Mouse (Mus musculus) heart, postnatal 25 days (tissue): ENCODE data around the gene Btnl1. TPM values are rescaled to one million over a fixed set of nuclear protein-coding genes. Genes with fewer than 3 reads are reported as not detected.
A peak's percentile ranks its signal among the peaks of the same experiment; 100 is the strongest.

Source experiments
- DNase-seq: peaks from one replicate; pipeline ENCODE4 v3.0.0; 2022; ENCODE audit warnings: low spot score
- intact Hi-C: fragments of 180-260 bp; cut with DNase I; formaldehyde crosslinking; loops from one replicate; pipeline ENCODE4 v1.15.1; 2025
- total RNA-seq, 2 experiments: library from RNA; stranded (reverse); gene quantifications; 2 replicates each; pipeline ENCODE4 v1.2.3; 2021

Gene Btnl1
- total RNA-seq, 2 experiments from 2014 or later: not detected

GRCm38 (mm10) chr17:34381876-34382275 is 4.9 kb downstream of the Btnl1 start:
- intact Hi-C loops: no loop called here
- no peak for DNase-seq

GRCm38 (mm10) chr17:34383212-34383611 is 6.3 kb downstream of the Btnl1 start:
- DNase-seq: no peak
- intact Hi-C loops: no loop called here

GRCm38 (mm10) chr17:34384699-34385098 is 7.8 kb downstream of the Btnl1 start:
- intact Hi-C loops: no loop called here

GRCm38 (mm10) chr17:34386656-34387055 is 9.7 kb downstream of the Btnl1 start:
- no peak for DNase-seq
- intact Hi-C loops: no loop called here

More at GRCm38 (mm10) chr17:34384699-34385098, 7.8 kb downstream of the Btnl1 start:
- no peak for DNase-seq

GRCm38 (mm10) chr17:34388513-34388912 is 11.6 kb downstream of the Btnl1 start:
- DNase-seq: no peak
- intact Hi-C loops: no loop called here

- intact Hi-C loops: no loop called here
- DNase-seq: no peak
These were observed 14.6 kb downstream of the Btnl1 start for GRCm38 (mm10) chr17:34391507-34391906.

GRCm38 (mm10) chr17:34392321-34392720 is 15.4 kb downstream of the Btnl1 start:
- peak; percentile 4 for DNase-seq

GRCm38 (mm10) chr17:34397357-34397756 is 20.4 kb downstream of the Btnl1 start:
- intact Hi-C loops: no loop called here
- DNase-seq: no peak

More at GRCm38 (mm10) chr17:34392321-34392720, 15.4 kb downstream of the Btnl1 start:
- intact Hi-C loops: no loop called here

GRCm38 (mm10) chr17:34398058-34398710 is 21.3 kb downstream of the Btnl1 start:
- intact Hi-C loops: no loop called here
- DNase-seq: peak; percentile 8

- intact Hi-C loops: no loop called here
These were observed 21.9 kb downstream of the Btnl1 start, which contains the start of gene BC051142 for GRCm38 (mm10) chr17:34398711-34399393. TSS of gene BC051142 (plus strand) at chr17:34398820.

GRCm38 (mm10) chr17:34399394-34399715 is 22.4 kb downstream of the Btnl1 start:
- DNase-seq: no peak
- intact Hi-C loops: no loop called here

More at GRCm38 (mm10) chr17:34398711-34399393, 21.9 kb downstream of the Btnl1 start, which contains the start of gene BC051142:
- peak; percentile 53 for DNase-seq

- intact Hi-C loops: loop anchor here (5.0 kb wide), 1 partner anchor 159 kb away; no protein-coding TSS in a partner anchor
These were observed 34.2 kb downstream of the Btnl1 start for GRCm38 (mm10) chr17:34411117-34411516.

GRCm38 (mm10) chr17:34420014-34420413 is 43.1 kb downstream of the Btnl1 start:
- no peak for DNase-seq
- intact Hi-C loops: no loop called here

More at GRCm38 (mm10) chr17:34411117-34411516, 34.2 kb downstream of the Btnl1 start:
- DNase-seq: peak; percentile 7

GRCm38 (mm10) chr17:34427597-34427996 is 50.7 kb downstream of the Btnl1 start:
- intact Hi-C loops: no loop called here
- no peak for DNase-seq

Other genes with a start within 250 kb of the Btnl1 start
- gene H2-DMb2, start 233.8 kb upstream of the Btnl1 start, total RNA-seq: 1 to 10 TPM in 1 of 2 experiments, under 1 TPM in 1; 0.91 to 1.6 TPM
- 1 to 10 TPM; 1.1 to 1.3 TPM for gene H2-DMb1, start 224.1 kb upstream of the Btnl1 start, total RNA-seq
- 1 to 10 TPM; 3.9 to 5.5 TPM for gene Tap1, start 189.6 kb upstream of the Btnl1 start, total RNA-seq
- 1 to 10 TPM; 5.4 to 8.5 TPM for gene Psmb9, start 189.4 kb upstream of the Btnl1 start, total RNA-seq
- 10 to 100 TPM in 1 of 2 experiments, 1 to 10 TPM in 1; 9.7 to 11.8 TPM for gene Psmb8, start 179.4 kb upstream of the Btnl1 start, total RNA-seq
- gene Tap2, start 173.6 kb upstream of the Btnl1 start, total RNA-seq: 10 to 100 TPM; 21.2 to 22.0 TPM
- 1 to 10 TPM in 1 of 2 experiments, under 1 TPM in 1; 0.70 to 1.5 TPM for gene H2-Ob, start 138.2 kb upstream of the Btnl1 start, total RNA-seq
- gene H2-Ab1, start 119.4 kb upstream of the Btnl1 start, total RNA-seq: 10 to 100 TPM in 1 of 2 experiments, 1 to 10 TPM in 1; 9.2 to 12.6 TPM
- gene H2-Aa, start 89.3 kb upstream of the Btnl1 start, total RNA-seq: 10 to 100 TPM; 13.9 to 14.3 TPM
- gene H2-Eb1, start 71.3 kb upstream of the Btnl1 start, total RNA-seq: 10 to 100 TPM; 13.4 to 14.8 TPM
- not detected for gene H2-Eb2, start 51.5 kb upstream of the Btnl1 start, total RNA-seq
- under 1 TPM; 0.34 to 0.48 TPM for gene Btnl2, start 22.3 kb upstream of the Btnl1 start, total RNA-seq
- under 1 TPM in 1 of 2 experiments, not detected in 1; 0.34 TPM for gene BC051142, start 21.7 kb downstream of the Btnl1 start, total RNA-seq
- gene Btnl4, start 100.2 kb downstream of the Btnl1 start, total RNA-seq: not detected
- not detected for gene Btnl6, start 140.2 kb downstream of the Btnl1 start, total RNA-seq
- 10 to 100 TPM; 35.3 to 47.2 TPM for gene Notch4, start 187.1 kb downstream of the Btnl1 start, total RNA-seq
- gene Gpsm3, start 212.7 kb downstream of the Btnl1 start, total RNA-seq: 1 to 10 TPM; 4.1 to 4.2 TPM
- 10 to 100 TPM; 17.6 to 17.8 TPM for gene Pbx2, start 214.1 kb downstream of the Btnl1 start, total RNA-seq
- under 1 TPM in 1 of 2 experiments, not detected in 1; 0.56 TPM for gene Ager, start 220.7 kb downstream of the Btnl1 start, total RNA-seq
- gene Rnf5, start 226.6 kb downstream of the Btnl1 start, total RNA-seq: 10 to 100 TPM; 34.9 to 35.0 TPM
- gene Agpat1, start 227.1 kb downstream of the Btnl1 start, total RNA-seq: 10 to 100 TPM; 65.8 to 66.8 TPM
- 1 to 10 TPM; 1.7 to 1.8 TPM for gene Egfl8, start 238.8 kb downstream of the Btnl1 start, total RNA-seq